Mouse (Mus musculus): ENCODE measurements at regions not wholly inside any gene's neighbourhood (a gene's known extent, or its start where the extent isn't known, plus 50 kb on each side); places are given as distances from the start of the nearest gene placed in this dataset.
"Not testable (repeated sequence)": the region's sequence is repeated elsewhere in the genome, so short reads cannot be mapped to it uniquely, and the experiment has no call there.

- no peak for DNase-seq (ENCODE audit: low spot score in 2 of 2)
These were observed 505.4 kb downstream of the Sema5a start for GRCm38 (mm10) chr15:32749971-32750370.

- DNase-seq (ENCODE audit: low spot score in 2 of 2), result no peak
These were observed 507.4 kb downstream of the Sema5a start for GRCm38 (mm10) chr15:32751991-32752390.

GRCm38 (mm10) chr15:32760141-32760540 lies 515.5 kb downstream of the Sema5a start:
- no peak for DNase-seq (ENCODE audit: low spot score in 2 of 2)

GRCm38 (mm10) chr15:32766011-32766701 lies 521.5 kb downstream of the Sema5a start:
- DNase-seq (ENCODE audit: low spot score in 2 of 2), result peak; percentile 22 to 39

GRCm38 (mm10) chr15:32766746-32767471 lies 522.3 kb downstream of the Sema5a start:
- no peak for DNase-seq (ENCODE audit: low spot score in 2 of 2)

GRCm38 (mm10) chr15:32778226-32778598 lies 533.6 kb downstream of the Sema5a start:
- not testable (repeated sequence) for DNase-seq (ENCODE audit: low spot score in 2 of 2)

- peak; percentile 76 to 82 for DNase-seq (ENCODE audit: low spot score in 2 of 2)
These were observed 534.1 kb downstream of the Sema5a start for GRCm38 (mm10) chr15:32778599-32779273.

GRCm38 (mm10) chr15:32779274-32779615 lies 534.6 kb downstream of the Sema5a start:
- not testable (repeated sequence) for DNase-seq (ENCODE audit: low spot score in 2 of 2)

- not testable (repeated sequence) for DNase-seq (ENCODE audit: low spot score in 2 of 2)
These were observed 537.0 kb downstream of the Sema5a start for GRCm38 (mm10) chr15:32781609-32782008.

GRCm38 (mm10) chr15:32799222-32799621 lies 554.6 kb downstream of the Sema5a start:
- no peak for DNase-seq (ENCODE audit: low spot score in 2 of 2)

GRCm38 (mm10) chr15:32810849-32811632 lies 566.4 kb downstream of the Sema5a start:
- no peak for DNase-seq (ENCODE audit: low spot score in 2 of 2)

GRCm38 (mm10) chr15:32839966-32840365 lies 595.4 kb downstream of the Sema5a start:
- DNase-seq (ENCODE audit: low spot score in 2 of 2), result no peak

Data from layer of hippocampus, postnatal 10 days (tissue).